Mouse (Mus musculus) embryonic fibroblast, embryonic 13.5 days (primary cell): ENCODE measurements at regions not wholly inside any gene's neighbourhood (a gene's known extent, or its start where the extent isn't known, plus 50 kb on each side); places are given as distances from the start of the nearest gene placed in this dataset.

Experiments
- CTCF ChIP-seq: IDR thresholded peaks from 2 replicates; pipeline ENCODE4 v1.5.1; 2011; ENCODE audit warnings: mild to moderate bottlenecking, control low read depth, low read length, moderate library complexity, borderline replicate concordance; ENCODE audit not compliant: insufficient read depth
- POLR2A ChIP-seq: IDR thresholded peaks from 2 replicates; pipeline ENCODE4 v1.6.1; 2011; ENCODE audit warnings: low read depth, mild to moderate bottlenecking, control low read depth, low read length, moderate library complexity

- TF ChIP-seq CTCF: no peak
- TF ChIP-seq POLR2A: no peak
Observed at GRCm38 (mm10) chr1:47216419-47217002, 323.9 kb upstream of the Slc39a10 start.
